Mouse (Mus musculus) heart, postnatal 14 days (tissue): ENCODE measurements around the gene Cyp2d11. TPM values are rescaled to one million over a fixed set of nuclear protein-coding genes. Genes with fewer than 3 reads are reported as not detected.
"Not testable (repeated sequence)": the region's sequence is repeated elsewhere in the genome, so short reads cannot be mapped to it uniquely, and the experiment has no call there.

ENCODE experiments used
- DNase-seq, 2 experiments: peaks; one replicate each; pipeline ENCODE4 v3.0.0; 2021 to 2022
- intact Hi-C: fragments of 180-260 bp; cut with DNase I; formaldehyde crosslinking; loops from one replicate; pipeline ENCODE4 v1.15.1; 2025
- long read RNA-seq, 2 experiments: library from polyadenylated mRNA; stranded (forward); transcript quantifications; one replicate each; pipeline ENCODE4 v2.0.0; 2021
- total RNA-seq, 2 experiments: library from RNA; stranded (reverse); gene quantifications; 2 replicates each; pipeline ENCODE4 v1.2.3; 2021

Cyp2d11 gene
- not detected for total RNA-seq
- long read RNA-seq, experiment 1, result 0 reads
- long read RNA-seq, experiment 2, result 0 reads

- DNase-seq, intact Hi-C loops: not testable (repeated sequence)
Measured at GRCm38 (mm10) chr15:82393922-82394321, at the start of gene Cyp2d11. Gene Cyp2d11 (minus strand): TSS chr15:82394022.

- no peak for DNase-seq
- intact Hi-C loops, result no loop called here
Measured at GRCm38 (mm10) chr15:82437975-82438617, 44.3 kb upstream of the Cyp2d11 start.

GRCm38 (mm10) chr15:82435606-82436005 is 41.8 kb upstream of the Cyp2d11 start:
- DNase-seq, result no peak
- intact Hi-C loops, result no loop called here

- no peak for DNase-seq
- intact Hi-C loops, result no loop called here
Measured at GRCm38 (mm10) chr15:82435011-82435410, 41.2 kb upstream of the Cyp2d11 start.

GRCm38 (mm10) chr15:82434541-82434940 is 40.7 kb upstream of the Cyp2d11 start:
- no peak for DNase-seq
- intact Hi-C loops, result no loop called here

- intact Hi-C loops, result no loop called here
- DNase-seq, result no peak
Measured at GRCm38 (mm10) chr15:82433621-82434020, 39.8 kb upstream of the Cyp2d11 start.

- DNase-seq, result no peak
- intact Hi-C loops, result no loop called here
Measured at GRCm38 (mm10) chr15:82433137-82433536, 39.3 kb upstream of the Cyp2d11 start, which contains the start of gene Cyp2d9. Gene Cyp2d9 (plus strand): TSS chr15:82433437.

- intact Hi-C loops, result no loop called here
- no peak for DNase-seq
Measured at GRCm38 (mm10) chr15:82423471-82423870, 29.6 kb upstream of the Cyp2d11 start.

- DNase-seq, result no peak
- intact Hi-C loops, result no loop called here
Measured at GRCm38 (mm10) chr15:82422935-82423334, 29.1 kb upstream of the Cyp2d11 start.

- DNase-seq, result no peak
- intact Hi-C loops, result no loop called here
Measured at GRCm38 (mm10) chr15:82418616-82419015, 24.8 kb upstream of the Cyp2d11 start.

GRCm38 (mm10) chr15:82416797-82417789 is 23.3 kb upstream of the Cyp2d11 start:
- peak; percentile 84 to 87 for DNase-seq
- intact Hi-C loops, result loop anchor here (2.0 kb wide), 3 partner anchors 34 to 150 kb away; partner anchors contain the start of gene Ndufa6

- no peak for DNase-seq
- intact Hi-C loops, result no loop called here
Measured at GRCm38 (mm10) chr15:82407536-82407935, 13.7 kb upstream of the Cyp2d11 start.

GRCm38 (mm10) chr15:82406981-82407380 is 13.2 kb upstream of the Cyp2d11 start, which contains the start of gene Cyp2d10:
Gene Cyp2d10 (minus strand): TSS chr15:82407195.
- no peak for DNase-seq
- intact Hi-C loops, result no loop called here

- intact Hi-C loops, result no loop called here
- DNase-seq, result no peak
Measured at GRCm38 (mm10) chr15:82404163-82404562, 10.3 kb upstream of the Cyp2d11 start.

GRCm38 (mm10) chr15:82403606-82404005 is 9.8 kb upstream of the Cyp2d11 start:
- DNase-seq, result no peak
- intact Hi-C loops, result no loop called here

GRCm38 (mm10) chr15:82402741-82403140 is 8.9 kb upstream of the Cyp2d11 start:
- intact Hi-C loops, result no loop called here
- no peak for DNase-seq

GRCm38 (mm10) chr15:82402106-82402505 is 8.3 kb upstream of the Cyp2d11 start:
- intact Hi-C loops, result no loop called here

GRCm38 (mm10) chr15:82401516-82401915 is 7.7 kb upstream of the Cyp2d11 start:
- DNase-seq, result no peak
- intact Hi-C loops, result no loop called here

More at GRCm38 (mm10) chr15:82402106-82402505, 8.3 kb upstream of the Cyp2d11 start:
- no peak for DNase-seq

GRCm38 (mm10) chr15:82395955-82396354 is 2.1 kb upstream of the Cyp2d11 start:
- DNase-seq, intact Hi-C loops: not testable (repeated sequence)

- DNase-seq, intact Hi-C loops: not testable (repeated sequence)
Measured at GRCm38 (mm10) chr15:82389916-82390315, 3.9 kb downstream of the Cyp2d11 start.

GRCm38 (mm10) chr15:82385729-82386128 is 8.1 kb downstream of the Cyp2d11 start:
- DNase-seq, result no peak
- intact Hi-C loops, result no loop called here
